Mouse (Mus musculus) embryonic stem cell, embryonic (primary cell): ENCODE results near the gene Rmnd5b.

Experiments
- CTCF ChIA-PET, 4 experiments: fragments of 300-600 bp in 2 of 4; fragments of 350-600 bp in 2 of 4; sonication (Branson Sonifier 250); formaldehyde crosslinking; loops; one replicate each; lab custom pipeline; 2022; ENCODE audit warnings: inconsistent platforms in 2 of 4; lab: Charles Lee
- POLR2A ChIA-PET, 4 experiments: fragments of 300-600 bp in 2 of 4; fragments of 350-600 bp in 2 of 4; sonication (Branson Sonifier 250); formaldehyde crosslinking; loops; one replicate each; lab custom pipeline; 2022; ENCODE audit warnings: antibody characterized with exemption in 4 of 4, inconsistent platforms in 1 of 4; lab: Charles Lee

Rmnd5b gene

DNA sequence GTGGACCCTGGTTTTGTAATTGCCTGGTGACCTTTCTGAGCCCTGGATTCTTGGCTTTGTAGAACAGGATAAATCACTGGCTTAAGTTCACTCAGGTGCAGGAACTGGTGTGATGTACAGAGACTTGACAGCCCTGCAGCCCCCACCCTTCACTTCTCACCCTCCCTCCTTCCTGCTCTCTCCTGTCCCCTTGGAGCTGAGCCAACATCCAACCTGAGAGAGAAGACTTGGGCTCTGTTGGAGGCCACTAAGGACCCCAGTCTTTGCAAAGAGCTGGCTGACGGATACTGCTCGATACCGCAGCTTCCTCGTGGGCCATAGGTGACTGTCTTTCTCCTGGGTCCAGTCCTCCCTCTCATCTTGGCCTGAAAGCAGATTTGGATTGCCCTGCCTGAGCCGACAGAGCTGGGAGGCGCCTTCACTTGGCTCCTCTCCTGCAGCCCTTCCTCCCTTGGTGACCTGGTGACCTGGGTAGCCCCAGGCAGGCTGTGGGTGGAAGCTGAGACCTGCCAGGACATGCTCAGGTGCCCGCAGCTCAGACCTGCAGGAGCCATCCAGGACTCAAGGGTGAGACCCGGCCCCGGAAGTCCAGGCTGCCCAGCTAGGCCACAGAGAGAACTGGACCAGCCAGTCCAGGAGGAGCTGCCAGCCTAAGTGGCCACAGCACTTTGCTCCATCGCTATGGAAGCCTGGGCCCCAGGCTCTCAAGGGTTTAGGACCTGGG lies 21.3 kb upstream of the Rmnd5b start:
- ChIA-PET CTCF (interaction anchor here in 2 of 4 experiments (0.7 to 1.6 kb wide), 5 partner anchors 21 to 426 kb away, joined by 3 to 9 read pairs (median 5); partner anchors contain the start of gene Rmnd5b (in 1 of the 2)), POLR2A (interaction anchor here in 3 of 4 experiments (0.7 to 13.3 kb wide), 31 partner anchors 8 to 361 kb away, joined by 3 to 252 read pairs (median 6); partner anchors contain the start of genes 0610009B22Rik (in 3 of the 3), Hnrnpab (in 3 of the 3), D930048N14Rik (in 2 of the 3) and N4bp3 (in 2 of the 3))

GRCm38 (mm10) chr11:51654891-51655290 lies 19.2 kb upstream of the Rmnd5b start:
- ChIA-PET CTCF (interaction anchor here in 2 of 4 experiments (1.2 to 1.4 kb wide), 2 partner anchors 17 to 27 kb away, joined by 3 to 4 read pairs; no protein-coding TSS in a partner anchor), POLR2A (interaction anchor here in 3 of 4 experiments (0.7 to 13.3 kb wide), 9 partner anchors 11 to 63 kb away, joined by 4 to 252 read pairs (median 11); partner anchors contain the start of genes 0610009B22Rik (in 2 of the 3), D930048N14Rik (in 1 of the 3), Hnrnpab (in 1 of the 3) and N4bp3 (in 1 of the 3))

DNA sequence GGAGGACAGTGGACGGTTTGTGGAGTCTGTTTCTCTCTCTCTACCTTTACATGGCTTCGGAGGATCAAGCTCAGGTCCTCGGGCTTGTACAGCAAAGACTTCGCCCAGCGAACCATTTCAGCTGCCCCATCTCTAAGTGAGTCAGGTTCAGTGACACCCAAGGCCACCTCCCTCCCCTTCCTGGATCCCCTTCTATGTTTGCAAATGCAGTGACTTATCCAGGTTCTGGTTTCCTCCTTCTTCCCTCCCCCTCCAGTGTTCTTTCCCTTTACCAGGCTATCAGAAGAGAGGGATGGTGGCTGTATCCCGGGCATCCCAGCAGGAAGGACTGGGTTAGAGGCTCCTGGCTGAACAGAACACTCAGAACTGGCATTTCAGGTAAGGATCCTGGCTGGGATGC lies 18.0 kb upstream of the Rmnd5b start:
- ChIA-PET CTCF (interaction anchor here in 3 of 4 experiments (0.6 to 1.4 kb wide), 3 partner anchors 16 to 38 kb away, joined by 3 to 4 read pairs (median 3); no protein-coding TSS in a partner anchor), POLR2A (interaction anchor here in 3 of 4 experiments (0.8 to 13.3 kb wide), 11 partner anchors 8 to 110 kb away, joined by 3 to 252 read pairs (median 6); partner anchors contain the start of genes 0610009B22Rik (in 2 of the 3), Hnrnpab (in 2 of the 3), D930048N14Rik (in 1 of the 3) and N4bp3 (in 1 of the 3))

DNA sequence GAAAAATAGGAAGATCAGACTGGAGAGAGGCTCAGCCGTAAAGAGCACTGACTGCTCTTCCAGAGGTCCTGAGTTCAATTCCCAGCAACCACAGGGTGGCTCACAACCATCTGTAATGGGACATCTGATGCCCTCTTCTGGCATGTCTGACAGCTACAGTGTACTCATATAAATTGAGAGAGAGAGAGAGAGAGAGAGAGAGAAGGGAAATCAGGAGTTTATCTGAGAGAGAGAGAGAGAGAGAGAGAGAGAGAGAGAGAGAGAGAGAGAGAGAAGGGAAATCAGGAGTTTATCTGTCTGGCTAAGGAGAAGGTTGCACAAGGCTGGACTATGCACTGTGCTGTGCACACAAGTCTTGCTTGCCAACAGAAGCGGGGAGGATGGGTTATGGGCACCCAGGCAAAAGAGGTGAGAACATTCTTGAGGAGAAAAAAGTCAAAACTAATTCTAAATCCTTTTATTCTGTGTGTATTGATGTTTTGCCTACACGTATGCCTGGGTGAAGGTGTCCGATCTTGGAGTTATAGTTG lies 17.3 kb upstream of the Rmnd5b start:
- POLR2A ChIA-PET: interaction anchor here in 3 of 4 experiments (0.6 to 13.3 kb wide), 14 partner anchors 9 to 165 kb away, joined by 3 to 252 read pairs (median 6); partner anchors contain the start of genes 0610009B22Rik (in 2 of the 3), Hnrnpab (in 2 of the 3), D930048N14Rik (in 1 of the 3) and N4bp3 (in 1 of the 3)
- CTCF ChIA-PET: interaction anchor here in 2 of 4 experiments (0.6 to 1.2 kb wide), 5 partner anchors 17 to 36 kb away, joined by 3 read pairs; no protein-coding TSS in a partner anchor

- ChIA-PET POLR2A (interaction anchor here (0.5 to 56.0 kb wide), 32 partner anchors 7 to 618 kb away, joined by 3 to 3635 read pairs (median 12); partner anchors contain the start of genes 0610009B22Rik (in 3 of the 4), Hnrnpab (in 3 of the 4), Nhp2 (in 3 of the 4) and Phykpl (in 3 of the 4)), CTCF (interaction anchor here in 3 of 4 experiments (0.7 to 3.5 kb wide), 13 partner anchors 11 to 415 kb away, joined by 3 to 19 read pairs (median 4); partner anchors contain the start of genes Phykpl (in 1 of the 3) and Rmnd5b (in 1 of the 3))
Observed at GRCm38 (mm10) chr11:51650691-51651515, 15.2 kb upstream of the Rmnd5b start, which contains the start of the genes N4bp3 and D930048N14Rik. TSS of gene N4bp3 (minus strand) at chr11:51650842. TSS of gene D930048N14Rik (plus strand) at chr11:51650954.

GRCm38 (mm10) chr11:51650261-51650660 lies 14.6 kb upstream of the Rmnd5b start:
- ChIA-PET CTCF (interaction anchor here (0.7 to 3.5 kb wide), 17 partner anchors 11 to 66 kb away, joined by 3 to 19 read pairs (median 4); partner anchors contain the start of genes Phykpl (in 1 of the 4) and Rmnd5b (in 1 of the 4)), POLR2A (interaction anchor here (0.8 to 56.0 kb wide), 34 partner anchors 8 to 113 kb away, joined by 3 to 3635 read pairs (median 12); partner anchors contain the start of genes Hnrnpab (in 4 of the 4), 0610009B22Rik (in 3 of the 4), Nhp2 (in 3 of the 4) and Phykpl (in 3 of the 4))

DNA sequence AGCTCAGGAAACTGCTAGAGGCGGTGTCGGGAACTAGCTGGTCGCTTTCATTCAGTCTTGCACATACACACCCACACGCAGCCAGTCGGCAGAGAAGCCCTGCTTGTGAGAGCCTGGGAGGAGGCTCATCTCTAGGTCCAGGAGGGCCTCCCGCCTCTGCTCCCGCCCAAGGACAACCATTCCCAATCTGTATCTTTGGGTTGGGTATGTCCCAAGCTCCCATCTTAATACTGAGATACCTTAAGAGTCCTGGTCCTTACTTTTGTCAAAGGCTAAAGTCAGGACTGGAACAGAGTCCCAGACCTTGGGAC lies 14.1 kb upstream of the Rmnd5b start:
- ChIA-PET CTCF (interaction anchor here (0.6 to 3.5 kb wide), 17 partner anchors 12 to 65 kb away, joined by 3 to 19 read pairs (median 4); partner anchors contain the start of genes Phykpl (in 1 of the 4) and Rmnd5b (in 1 of the 4)), POLR2A (interaction anchor here (0.8 to 56.0 kb wide), 34 partner anchors 8 to 114 kb away, joined by 3 to 3635 read pairs (median 12); partner anchors contain the start of genes Hnrnpab (in 4 of the 4), 0610009B22Rik (in 3 of the 4), Nhp2 (in 3 of the 4) and Phykpl (in 3 of the 4))

- ChIA-PET CTCF (interaction anchor here (0.6 to 3.5 kb wide), 17 partner anchors 11 to 65 kb away, joined by 3 to 19 read pairs (median 4); partner anchors contain the start of genes Phykpl (in 1 of the 4) and Rmnd5b (in 1 of the 4)), POLR2A (interaction anchor here (0.7 to 56.0 kb wide), 38 partner anchors 9 to 1437 kb away, joined by 3 to 3635 read pairs (median 11); partner anchors contain the start of genes Hnrnpab (in 4 of the 4), 0610009B22Rik (in 3 of the 4), Nhp2 (in 3 of the 4) and Phykpl (in 3 of the 4))
Observed at GRCm38 (mm10) chr11:51649111-51649888, 13.6 kb upstream of the Rmnd5b start.

DNA sequence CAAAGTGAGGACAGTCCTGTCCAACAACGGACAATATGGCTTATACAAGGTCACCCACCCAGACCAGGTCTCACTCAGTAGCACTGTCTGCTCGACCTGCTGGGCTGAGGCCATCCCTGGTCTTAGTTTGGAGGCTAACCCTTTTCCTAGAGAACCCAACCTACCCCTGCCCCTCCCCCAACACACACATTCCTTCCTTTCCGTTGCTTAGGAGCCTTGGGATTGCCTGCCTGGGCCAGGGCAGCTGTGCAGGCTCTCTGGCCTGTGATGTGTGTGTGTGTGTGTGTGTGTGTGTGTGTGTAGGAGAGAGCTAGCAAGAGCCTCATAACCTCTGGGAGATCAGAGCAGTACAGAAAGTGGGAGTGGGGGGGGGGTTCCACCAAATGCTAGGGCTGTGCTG lies 12.9 kb upstream of the Rmnd5b start:
- POLR2A ChIA-PET: interaction anchor here (0.6 to 56.0 kb wide), 35 partner anchors 8 to 1436 kb away, joined by 3 to 3635 read pairs (median 13); partner anchors contain the start of genes Nhp2 (in 4 of the 4), 0610009B22Rik (in 3 of the 4), Hnrnpab (in 3 of the 4) and Phykpl (in 3 of the 4)

GRCm38 (mm10) chr11:51646751-51647667 lies 11.3 kb upstream of the Rmnd5b start:
- CTCF ChIA-PET: interaction anchor here in 3 of 4 experiments (1.0 to 3.3 kb wide), 7 partner anchors 9 to 35 kb away, joined by 3 to 19 read pairs (median 4); partner anchors contain the start of gene Nhp2 (in 1 of the 3)
- POLR2A ChIA-PET: interaction anchor here (0.5 to 56.0 kb wide), 35 partner anchors 9 to 1225 kb away, joined by 3 to 3635 read pairs (median 5); partner anchors contain the start of genes 0610009B22Rik (in 3 of the 4), Phykpl (in 3 of the 4), Rmnd5b (in 3 of the 4) and Hnrnpab (in 2 of the 4)

More for the DNA sequence above, 12.9 kb upstream of the Rmnd5b start:
- CTCF ChIA-PET: interaction anchor here in 3 of 4 experiments (1.2 to 3.5 kb wide), 6 partner anchors 11 to 55 kb away, joined by 3 to 19 read pairs (median 5); partner anchors contain the start of gene Nhp2 (in 1 of the 3)

DNA sequence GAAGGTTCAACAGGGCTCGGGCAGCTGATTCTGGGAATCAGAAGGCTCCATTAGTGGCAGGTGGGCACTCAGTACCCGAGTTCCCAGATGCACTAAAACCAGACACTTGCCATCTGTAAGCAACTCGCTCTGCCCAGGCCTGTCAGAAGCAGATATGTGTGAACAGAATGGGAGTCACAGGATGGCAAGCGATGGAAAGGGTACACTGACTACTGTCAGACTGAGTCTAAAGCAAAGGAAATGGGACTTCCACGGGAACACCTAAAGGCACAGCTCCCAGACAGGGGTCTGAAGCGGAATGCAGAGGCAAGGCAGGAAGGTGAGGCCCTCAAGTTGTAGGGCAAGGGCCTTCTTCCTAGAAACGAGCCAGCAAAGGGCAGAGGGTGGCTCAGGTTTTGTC lies 10.5 kb upstream of the Rmnd5b start:
- ChIA-PET CTCF (interaction anchor here in 2 of 4 experiments (1.4 to 3.3 kb wide), 4 partner anchors 8 to 35 kb away, joined by 3 to 19 read pairs (median 7); no protein-coding TSS in a partner anchor), POLR2A (interaction anchor here (1.4 to 56.0 kb wide), 14 partner anchors 8 to 58 kb away, joined by 4 to 3635 read pairs (median 46); partner anchors contain the start of genes Rmnd5b (in 3 of the 4), 0610009B22Rik (in 2 of the 4), Hnrnpab (in 2 of the 4) and Nhp2 (in 2 of the 4))

GRCm38 (mm10) chr11:51645293-51645692 lies 9.6 kb upstream of the Rmnd5b start:
- POLR2A ChIA-PET: interaction anchor here in 2 of 4 experiments (2.5 to 56.0 kb wide), 8 partner anchors 13 to 43 kb away, joined by 12 to 3635 read pairs (median 162); partner anchors contain the start of genes 0610009B22Rik (in 2 of the 2), Hnrnpab (in 2 of the 2), Nhp2 (in 2 of the 2) and Rmnd5b (in 2 of the 2)
- CTCF ChIA-PET: interaction anchor here in 2 of 4 experiments (1.5 to 3.3 kb wide), 3 partner anchors 9 to 36 kb away, joined by 3 to 19 read pairs (median 7); no protein-coding TSS in a partner anchor

GRCm38 (mm10) chr11:51644217-51644616 lies 8.5 kb upstream of the Rmnd5b start:
- POLR2A ChIA-PET: interaction anchor here (0.6 to 56.0 kb wide), 26 partner anchors 8 to 162 kb away, joined by 3 to 3635 read pairs (median 6); partner anchors contain the start of genes Hnrnpab (in 4 of the 4), Rmnd5b (in 3 of the 4), 0610009B22Rik (in 2 of the 4) and Nhp2 (in 2 of the 4)
- CTCF ChIA-PET: interaction anchor here (0.7 to 3.3 kb wide), 8 partner anchors 10 to 176 kb away, joined by 3 to 19 read pairs (median 4); no protein-coding TSS in a partner anchor
